Mouse (Mus musculus): ENCODE results near the gene Hmgb1.

Gene Hmgb1

GRCm38 (mm10) chr5:149184844-149185186, 526 bp upstream of the Hmgb1 start:
- DNase-seq, result peak; percentile 65

DNA sequence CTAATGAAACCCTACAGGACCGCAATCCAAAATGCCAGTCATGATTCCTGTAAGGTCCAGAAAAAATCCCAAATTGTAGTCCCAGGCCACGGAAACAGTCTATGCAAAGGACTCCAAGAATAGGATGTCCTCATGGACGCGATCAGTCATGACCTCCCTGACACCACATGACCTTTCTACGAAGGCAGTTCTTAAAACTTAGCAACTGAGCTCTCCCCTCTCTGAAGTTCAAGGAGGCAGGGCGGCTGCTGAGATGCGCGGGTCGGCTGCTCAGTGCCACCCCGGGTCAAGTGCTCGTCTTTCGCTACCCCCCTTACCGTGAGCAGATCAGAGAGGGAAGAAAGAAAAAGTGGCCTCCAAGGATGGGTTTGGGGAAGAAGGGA, 577 bp downstream of the Hmgb1 start:
- DNase-seq, result no peak

DNA sequence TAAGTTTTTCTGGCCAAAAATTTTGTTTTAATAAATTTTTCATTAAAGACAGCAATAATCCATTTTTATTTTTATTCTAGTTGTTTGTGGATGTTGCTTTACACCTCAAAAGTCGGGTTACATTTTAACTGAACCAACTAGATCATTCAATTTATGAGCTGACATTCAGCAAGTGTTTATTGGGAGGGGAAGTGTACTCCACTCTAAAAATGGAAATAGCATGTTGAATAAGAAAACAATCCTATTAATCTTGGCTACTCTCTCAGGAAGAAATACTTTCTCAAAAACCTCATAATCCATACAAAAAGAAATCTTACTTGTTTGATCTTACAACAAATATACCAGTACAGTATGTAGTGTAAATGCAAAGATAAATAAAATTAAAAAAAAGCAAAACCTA, 1.2 kb downstream of the Hmgb1 start:
- no peak for DNase-seq

DNA sequence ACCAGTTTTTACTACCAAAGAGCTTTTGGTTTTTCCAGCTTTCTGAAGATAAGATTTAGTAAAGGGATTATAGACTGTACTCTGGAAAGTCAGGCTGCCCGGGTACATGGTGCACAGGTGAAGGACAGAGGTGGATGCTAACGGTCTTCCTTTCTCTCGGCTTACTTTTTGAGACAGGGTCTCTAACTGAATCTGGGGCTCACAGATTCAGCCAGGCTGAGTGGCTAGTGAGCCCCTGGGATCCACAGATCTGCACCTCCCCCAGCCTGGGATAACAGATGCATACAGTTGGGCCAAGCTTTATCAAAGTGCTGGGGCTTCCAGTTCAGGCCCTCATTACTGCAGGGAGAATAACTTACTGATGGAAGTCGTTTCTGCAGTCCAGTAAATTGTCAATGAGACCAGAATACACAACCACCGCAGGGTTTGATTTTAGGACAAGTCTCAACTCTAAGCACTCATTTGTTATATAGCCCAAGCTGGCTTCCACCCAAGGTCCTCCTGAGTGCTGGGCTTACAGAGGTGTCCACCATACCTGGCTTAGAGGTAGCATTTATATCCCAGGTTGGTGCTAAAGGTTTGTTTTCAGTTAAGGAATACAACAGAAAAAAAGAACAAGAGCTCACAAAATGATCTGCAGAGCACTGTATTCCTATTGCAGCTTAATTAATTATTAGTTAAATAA, 2.0 kb downstream of the Hmgb1 start:
- DNase-seq, result no peak

DNA sequence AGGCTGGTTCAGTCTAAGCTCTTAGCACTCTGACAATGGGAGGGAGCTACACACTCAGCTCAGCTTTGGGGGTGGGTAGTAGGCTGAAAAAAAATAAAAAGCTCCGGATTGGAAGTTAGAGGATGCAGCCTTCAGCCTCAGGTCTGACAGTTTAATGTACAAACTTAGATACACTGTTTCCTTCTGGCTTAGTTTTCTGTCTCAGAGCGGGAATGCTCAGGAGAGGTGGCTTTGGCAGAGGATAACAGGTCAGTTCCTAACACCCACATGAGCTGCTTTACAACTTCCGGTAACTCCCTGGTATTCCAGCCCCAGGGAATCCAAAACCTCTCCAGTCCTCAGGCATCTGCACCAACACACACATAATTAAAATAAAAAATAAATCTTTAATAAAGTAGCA, 4.5 kb downstream of the Hmgb1 start:
- no peak for DNase-seq

- DNase-seq, result no peak
These were observed 6.2 kb downstream of the Hmgb1 start for GRCm38 (mm10) chr5:149178095-149178494.

DNA sequence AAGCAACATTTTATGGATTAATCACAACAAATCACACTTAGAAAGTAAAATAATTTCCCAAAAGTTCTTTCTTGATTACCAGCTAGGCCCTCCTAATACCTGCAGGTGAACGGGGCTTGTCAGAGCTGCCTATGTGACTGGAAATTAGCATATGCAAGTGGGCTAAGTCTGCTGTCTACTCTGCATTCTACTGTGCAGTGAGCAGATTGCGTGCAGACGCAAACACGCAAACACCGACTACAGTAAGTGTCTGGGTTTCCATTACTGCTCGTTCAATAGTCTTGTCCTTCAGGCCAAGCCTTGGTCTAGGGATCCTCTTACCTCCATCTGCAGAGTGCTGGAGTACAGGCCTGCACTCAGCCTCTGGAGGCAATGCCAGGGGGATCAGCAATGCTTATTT, 8.6 kb downstream of the Hmgb1 start:
- DNase-seq, result no peak

- DNase-seq, result no peak
These were observed 9.8 kb downstream of the Hmgb1 start for GRCm38 (mm10) chr5:149174527-149174926.

GRCm38 (mm10) chr5:149172246-149172645, 12.0 kb downstream of the Hmgb1 start:
- no peak for DNase-seq

GRCm38 (mm10) chr5:149170841-149171588, 13.3 kb downstream of the Hmgb1 start:
- DNase-seq, result no peak

GRCm38 (mm10) chr5:149168816-149169215, 15.5 kb downstream of the Hmgb1 start:
- no peak for DNase-seq

- DNase-seq, result no peak
These were observed 16.2 kb downstream of the Hmgb1 start for GRCm38 (mm10) chr5:149168051-149168450.

- no peak for DNase-seq
These were observed 18.3 kb downstream of the Hmgb1 start for GRCm38 (mm10) chr5:149166011-149166410.

DNA sequence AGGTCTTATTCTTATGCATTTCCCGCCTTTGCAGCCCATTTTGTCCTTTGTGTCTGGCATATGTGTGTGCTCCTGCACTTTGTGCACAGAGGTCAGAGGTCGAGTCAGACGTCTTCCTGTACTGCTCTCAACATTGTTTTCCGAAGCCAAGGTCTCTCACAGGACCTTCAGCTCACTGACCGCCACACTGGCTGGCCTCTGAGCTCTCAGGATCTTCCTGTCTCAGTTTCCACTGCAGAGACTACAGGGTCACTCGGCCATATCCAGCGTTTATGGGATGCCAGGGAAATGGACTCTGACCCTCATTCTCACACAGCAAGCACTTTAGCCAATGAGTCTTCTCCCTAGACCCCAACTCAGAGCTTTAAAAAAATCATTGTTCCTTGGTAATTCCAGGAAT, 19.4 kb downstream of the Hmgb1 start:
- no peak for DNase-seq

DNA sequence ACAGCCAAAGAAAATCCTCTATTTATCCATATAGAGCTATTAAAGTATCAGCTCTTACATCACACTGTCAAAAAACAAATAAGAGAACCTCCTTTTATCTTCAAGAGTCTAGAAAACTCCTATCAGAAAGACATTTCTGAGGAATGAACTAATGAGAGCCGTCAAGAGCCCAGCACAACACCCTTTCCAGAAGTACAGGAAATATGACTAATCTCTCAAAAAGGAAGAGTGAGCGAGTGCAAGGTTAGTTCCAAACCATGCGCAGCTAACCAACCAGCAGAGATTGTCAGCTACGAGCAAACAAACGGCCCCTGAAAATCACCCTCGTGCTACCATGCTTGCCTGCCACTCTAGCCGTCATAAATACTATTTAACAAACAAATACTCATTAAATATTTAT, 21.4 kb downstream of the Hmgb1 start:
- peak; percentile 34 for DNase-seq

DNA sequence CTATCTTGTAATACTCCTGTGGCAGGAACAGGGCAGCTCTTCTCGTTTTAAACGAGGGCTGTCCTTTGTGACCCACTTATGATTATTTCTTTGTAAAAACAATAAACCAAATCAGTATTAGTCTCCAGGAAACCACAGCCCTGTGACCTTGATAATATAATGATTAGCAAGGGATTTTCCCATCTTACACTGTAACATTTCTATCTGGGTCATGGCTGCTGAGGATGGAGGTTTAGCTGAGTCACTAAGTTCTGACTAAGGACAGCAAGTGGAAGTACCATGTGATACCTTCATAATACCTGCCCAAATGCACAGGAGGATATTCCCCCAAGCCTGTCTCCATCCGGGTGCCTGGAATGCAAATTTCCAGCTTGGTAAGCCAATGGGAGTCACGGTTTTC, 23.8 kb downstream of the Hmgb1 start:
- no peak for DNase-seq

DNA sequence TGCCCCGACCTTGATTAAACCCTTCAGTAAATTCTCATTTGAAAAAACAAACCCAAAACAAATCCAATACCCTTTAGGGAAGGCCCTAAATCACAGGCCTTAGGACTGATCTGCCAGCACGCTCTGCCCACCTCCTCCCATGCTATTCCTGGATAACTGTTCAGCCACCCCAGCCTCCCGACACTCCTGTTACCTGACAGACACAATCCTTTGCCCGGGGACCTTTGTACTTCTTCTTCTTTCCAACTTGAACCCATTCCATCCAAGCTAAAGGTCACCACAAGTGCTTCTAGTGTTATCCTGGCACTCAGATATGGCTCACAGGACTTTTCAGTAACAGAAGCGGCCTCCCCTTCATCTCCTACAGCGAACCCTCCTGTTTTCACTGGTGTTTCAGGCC, 25.3 kb downstream of the Hmgb1 start:
- no peak for DNase-seq

DNA sequence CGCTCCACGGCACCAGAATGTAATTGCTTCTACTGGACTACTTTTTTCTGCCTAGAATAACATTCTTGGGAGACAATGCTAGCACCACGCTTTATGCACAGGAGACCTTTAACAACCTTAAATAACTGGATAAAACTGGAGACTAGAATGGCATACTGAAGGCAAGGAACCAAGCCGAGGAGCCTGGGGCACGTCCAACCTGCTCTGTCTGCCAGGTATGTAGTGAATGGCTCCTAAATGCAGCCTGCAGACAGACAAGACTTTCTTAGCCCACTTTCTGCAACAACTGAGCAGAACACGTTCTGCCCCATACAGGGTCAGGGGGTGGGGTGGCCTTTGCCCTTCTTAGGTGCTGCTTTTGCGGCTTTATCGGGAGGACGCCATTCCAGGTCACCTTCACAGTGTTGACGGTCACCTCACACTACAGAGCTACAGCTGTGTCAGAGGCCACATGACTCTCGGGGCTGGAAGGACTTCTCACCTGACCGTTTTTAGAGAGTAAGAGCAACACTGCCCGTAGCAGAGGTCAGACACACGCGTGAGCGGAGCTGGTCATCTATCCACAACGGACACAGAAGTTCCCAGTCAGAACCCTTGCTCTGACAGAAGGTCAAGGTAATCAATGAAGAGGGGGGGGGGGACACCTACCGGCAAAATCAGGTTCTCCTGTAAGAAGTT, 27.3 kb downstream of the Hmgb1 start:
- no peak for DNase-seq

DNA sequence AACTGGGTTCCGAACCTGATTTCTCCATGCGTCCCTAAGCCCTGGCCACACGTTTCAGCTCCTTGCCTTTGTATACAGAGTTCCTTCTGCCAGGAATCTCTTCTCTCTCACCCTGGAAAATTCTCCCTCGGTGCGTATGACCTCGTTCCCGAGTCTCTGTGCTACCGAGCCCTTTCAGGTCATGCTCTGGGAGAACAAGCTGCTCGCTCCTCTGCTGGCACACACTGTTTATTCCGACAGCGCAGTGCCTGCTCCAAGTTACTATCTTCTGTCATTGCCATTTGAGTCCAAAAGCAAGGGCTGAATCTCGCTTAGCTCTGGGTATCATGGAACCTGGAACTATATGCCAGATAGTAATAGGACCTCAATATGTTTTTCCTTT, 31.5 kb downstream of the Hmgb1 start:
- DNase-seq, result peak; percentile 59

GRCm38 (mm10) chr5:149152063-149152773, 32.1 kb downstream of the Hmgb1 start:
- peak; percentile 91 for DNase-seq

DNA sequence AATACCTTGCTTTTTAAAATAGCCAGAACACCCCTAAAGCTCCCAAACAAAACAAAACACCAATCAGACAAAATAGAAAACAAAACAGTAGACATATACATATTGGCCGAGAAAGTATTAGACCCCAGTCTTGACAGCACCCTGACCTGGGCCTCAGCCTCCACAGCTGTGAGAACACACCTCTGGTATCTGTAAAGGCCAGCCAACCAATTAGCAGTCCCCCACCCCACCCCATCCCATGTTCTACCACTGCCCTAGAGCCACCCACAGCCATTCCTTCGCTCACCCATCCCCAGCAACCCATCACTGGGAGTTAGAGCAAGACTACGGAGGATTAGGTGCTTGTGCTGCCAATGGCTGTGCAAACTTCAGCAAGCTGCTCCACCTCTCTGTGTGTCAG, 33.4 kb downstream of the Hmgb1 start:
- DNase-seq, result no peak

DNA sequence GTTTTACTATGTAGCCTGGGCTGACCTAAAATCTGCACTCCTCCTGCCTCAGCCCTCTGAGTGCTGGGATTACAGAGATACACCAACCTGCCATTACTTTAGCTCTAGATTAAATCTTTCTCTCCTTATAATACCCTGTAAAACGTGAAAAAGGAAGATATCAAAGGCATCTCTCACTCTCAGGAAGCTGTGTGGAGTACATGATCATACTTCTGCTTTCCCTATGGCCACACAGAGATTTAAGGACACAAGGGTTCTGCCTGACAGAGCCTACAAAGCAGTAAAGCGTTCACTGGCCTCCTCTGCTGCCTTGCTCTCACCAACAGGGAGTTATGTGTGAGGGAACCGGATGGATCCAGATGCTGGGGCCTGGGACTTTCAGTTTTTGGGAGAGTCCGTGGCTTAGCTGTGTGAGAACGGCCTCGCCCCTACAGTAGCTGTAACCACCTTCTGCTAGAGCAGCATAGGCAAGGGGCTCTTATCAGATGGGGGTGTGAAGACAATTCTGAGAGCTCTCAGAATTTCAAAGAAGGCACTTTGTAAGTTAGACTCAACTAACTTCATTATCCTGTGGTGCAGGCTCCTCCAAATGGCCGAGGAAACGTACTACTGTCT, 36.8 kb downstream of the Hmgb1 start:
- no peak for DNase-seq

GRCm38 (mm10) chr5:149146691-149147090, 37.6 kb downstream of the Hmgb1 start:
- no peak for DNase-seq
